Mouse (Mus musculus) lung, postnatal 4 days (tissue): ENCODE data around the gene Gm5617.
"Not testable (repeated sequence)": the region's sequence is repeated elsewhere in the genome, so short reads cannot be mapped to it uniquely, and the experiment has no call there.

Source experiments
- DNase-seq, 2 experiments: peaks; one replicate each; pipeline ENCODE4 v3.0.0; 2021

Gm5617 gene

DNA sequence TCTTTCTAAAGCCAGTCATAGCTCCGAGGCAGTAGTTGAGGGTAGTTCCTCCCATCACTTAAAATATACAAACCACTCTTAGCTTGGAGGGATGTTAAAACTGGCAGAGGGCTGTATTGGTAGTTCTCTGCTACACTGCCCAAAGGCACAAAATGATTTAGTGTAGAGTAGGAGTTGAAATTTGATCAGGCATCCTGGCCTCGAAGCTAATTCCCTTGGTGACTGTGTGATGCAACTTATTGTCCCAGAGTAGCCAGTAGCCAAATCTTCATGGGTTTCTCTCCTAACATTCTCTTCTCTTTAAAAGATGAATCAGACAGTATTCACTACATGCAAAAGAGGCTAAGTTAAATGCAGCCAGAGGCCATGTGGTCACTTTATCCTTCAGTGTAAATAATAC, 7.8 kb downstream of the Gm5617 start:
- no peak for DNase-seq

DNA sequence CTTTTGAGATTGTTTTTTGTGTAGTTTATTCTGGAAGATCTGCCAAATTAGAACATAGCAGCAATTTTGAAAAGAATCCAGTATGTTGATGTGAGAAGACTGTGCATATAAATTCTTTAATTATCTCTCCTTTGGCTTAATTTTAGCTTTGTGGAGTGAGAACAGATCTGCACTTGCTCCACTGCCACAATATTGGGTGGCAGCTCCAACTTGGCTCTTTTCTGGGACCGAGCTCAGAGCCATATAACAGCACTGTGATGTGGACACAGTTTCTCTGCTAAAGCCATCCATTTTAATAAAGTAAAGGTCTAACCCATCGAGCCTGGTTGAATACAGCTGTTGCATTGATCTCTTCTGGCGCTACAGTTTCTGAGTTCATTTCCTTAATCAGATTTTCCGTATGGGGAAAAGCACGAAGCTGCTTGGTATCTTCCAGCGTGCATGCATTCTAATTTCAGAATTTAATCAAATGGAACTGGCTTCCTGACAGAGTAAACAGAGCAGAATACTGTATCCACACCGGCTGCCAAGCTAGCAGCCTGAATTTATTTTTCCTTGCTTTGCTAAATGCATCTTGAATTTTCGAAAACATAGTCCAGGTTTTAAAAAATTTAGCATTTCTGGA, 9.6 kb downstream of the Gm5617 start:
- DNase-seq: no peak

DNA sequence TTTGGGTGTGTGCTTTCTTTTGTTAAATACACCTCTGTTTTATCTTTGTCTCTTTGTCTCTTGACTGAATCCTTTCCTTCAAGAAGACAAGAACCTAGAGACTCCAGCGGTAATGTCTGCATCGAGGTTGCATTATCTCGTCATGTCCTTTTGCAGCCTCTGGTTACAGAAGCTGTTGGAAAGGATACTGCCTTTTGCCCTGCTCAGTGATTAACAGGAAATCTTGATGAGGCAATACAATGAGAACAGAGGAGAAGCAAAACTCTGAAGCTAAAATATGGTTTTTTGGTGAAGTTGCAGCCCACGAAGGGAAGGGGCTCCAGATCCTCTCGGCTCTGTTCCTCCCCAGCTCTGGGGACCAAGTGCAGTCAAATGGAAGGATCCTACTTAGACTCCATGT, 14.9 kb downstream of the Gm5617 start:
- DNase-seq: no peak

DNA sequence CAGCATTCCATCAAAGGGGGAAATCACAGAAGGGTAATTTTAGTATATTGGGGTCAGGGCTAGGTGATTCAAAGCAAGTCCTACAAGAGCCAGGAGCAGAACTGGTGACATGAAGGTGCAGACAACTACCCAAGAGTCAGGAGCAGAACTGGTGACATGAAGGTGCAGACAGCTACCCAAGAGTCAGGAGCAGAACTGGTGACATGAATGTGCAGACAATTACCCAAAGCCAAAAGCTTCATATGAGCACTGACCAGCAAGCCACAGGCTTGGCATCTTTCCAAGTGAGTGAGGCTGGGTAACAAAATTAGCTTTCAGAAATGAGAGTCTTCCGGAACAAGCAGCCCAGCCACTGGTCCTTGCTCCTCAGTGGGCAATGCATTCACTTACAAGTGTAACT, 20.1 kb downstream of the Gm5617 start:
- peak in 1 of 2 experiments; percentile 9 for DNase-seq

DNA sequence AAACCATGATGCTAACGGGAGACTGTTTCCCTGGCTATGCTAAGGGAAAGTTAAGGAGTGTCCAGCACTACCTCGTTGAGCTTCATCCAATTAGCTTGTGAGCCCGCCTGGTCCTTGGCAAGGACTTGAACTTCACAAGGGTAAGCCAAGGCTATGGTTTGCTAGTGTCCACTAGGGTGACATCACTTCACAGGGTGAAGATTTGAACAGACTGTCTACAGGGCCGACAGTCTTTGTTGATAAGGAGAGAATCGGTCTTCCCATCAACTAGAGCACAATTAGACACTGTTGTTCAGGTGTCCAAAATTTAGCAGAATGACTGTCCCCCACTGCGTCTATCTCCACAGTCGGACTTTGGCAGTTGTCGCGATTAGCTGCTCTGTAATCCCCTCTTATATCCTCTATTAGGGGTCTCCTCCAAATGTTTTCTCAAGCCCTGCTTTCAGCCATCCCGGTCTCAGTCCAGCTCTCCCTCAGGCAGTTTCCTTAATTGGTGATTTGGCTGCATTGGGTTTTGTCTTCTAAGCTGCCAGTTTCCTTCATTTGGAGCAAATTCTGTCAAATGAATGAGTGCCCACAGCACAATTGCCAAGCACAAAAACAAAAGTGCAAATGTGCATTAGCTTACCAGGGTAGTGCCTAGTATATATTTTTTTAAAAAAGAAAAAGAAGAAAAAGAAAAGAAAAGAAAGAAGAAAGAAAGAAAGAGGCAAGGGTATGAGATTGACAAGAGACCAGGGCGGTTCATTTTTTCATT, 21.6 kb downstream of the Gm5617 start:
- no peak for DNase-seq

DNA sequence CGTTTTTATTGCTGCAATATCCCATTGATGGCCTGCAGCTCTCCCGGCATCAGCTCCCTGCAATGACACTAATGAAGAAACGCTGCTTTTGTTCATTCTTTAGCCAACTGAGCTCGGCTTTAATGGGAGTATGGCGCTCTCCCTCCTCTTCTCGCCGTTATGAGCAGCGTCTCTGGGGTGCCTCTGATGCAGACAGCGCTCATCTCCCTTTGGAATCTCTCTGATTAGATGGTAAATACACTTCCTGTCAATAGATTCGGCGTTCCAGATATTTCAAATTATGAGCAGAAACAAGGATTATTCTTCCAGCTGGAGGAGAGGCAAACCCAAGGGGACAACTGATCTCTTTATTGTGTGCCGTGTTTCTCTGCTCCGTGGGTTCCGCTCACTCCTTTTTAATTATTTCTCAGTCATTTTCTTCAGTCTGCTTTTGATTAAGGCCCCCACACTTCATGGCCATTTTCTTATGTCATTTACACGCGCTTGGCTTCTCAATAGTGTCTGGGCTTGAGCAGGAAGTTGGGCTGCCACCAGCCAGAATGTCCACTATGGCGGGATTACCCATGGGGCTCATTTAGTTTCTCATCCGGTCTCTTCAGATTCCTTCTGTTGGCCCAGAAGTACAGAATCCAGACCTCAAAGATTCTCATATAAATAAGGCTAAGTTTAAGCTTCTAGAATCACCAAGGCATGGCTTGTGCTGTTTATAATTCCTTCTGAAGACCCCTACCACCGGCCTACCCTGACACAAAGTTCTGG, 22.3 kb downstream of the Gm5617 start:
- no peak for DNase-seq

DNA sequence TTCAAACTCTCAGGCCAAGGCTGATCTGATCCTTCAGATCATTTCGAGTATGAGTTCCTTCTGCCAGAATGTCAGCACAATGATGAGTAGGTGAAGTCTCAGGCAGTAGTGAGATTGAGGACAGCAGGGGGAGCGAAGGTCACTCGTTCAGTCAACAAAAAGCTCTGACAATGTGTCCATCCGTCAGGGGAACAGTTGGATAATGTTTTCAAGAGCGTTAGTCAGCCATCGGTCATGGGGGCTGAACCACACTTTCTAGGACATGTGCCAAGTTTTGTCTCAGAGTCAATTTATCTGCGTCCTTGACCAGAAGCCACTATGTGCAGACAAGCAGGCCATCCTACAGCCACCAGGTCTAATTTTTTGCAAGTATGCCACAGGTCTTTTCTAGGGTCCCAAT, 25.2 kb downstream of the Gm5617 start:
- not testable (repeated sequence) for DNase-seq

DNA sequence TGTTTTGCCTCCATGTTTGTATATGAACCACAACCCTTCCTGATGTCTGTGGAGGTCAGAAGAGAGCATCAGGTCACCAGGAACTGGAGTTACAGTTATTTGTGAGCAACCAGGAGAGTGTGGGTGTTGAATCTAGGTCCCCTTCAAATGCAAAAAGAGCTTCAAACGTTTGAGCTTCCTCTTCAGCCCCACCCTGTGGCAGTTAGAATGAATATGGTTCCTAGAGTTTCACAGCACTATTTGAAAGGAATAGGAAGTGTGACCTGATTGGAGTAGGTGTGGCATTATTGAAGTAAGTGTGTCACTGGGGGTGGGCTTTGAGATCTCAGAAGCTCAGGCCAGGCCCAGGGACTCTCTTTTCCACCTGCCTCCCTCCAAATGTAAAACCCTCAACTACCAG, 30.3 kb downstream of the Gm5617 start:
- DNase-seq: no peak

DNA sequence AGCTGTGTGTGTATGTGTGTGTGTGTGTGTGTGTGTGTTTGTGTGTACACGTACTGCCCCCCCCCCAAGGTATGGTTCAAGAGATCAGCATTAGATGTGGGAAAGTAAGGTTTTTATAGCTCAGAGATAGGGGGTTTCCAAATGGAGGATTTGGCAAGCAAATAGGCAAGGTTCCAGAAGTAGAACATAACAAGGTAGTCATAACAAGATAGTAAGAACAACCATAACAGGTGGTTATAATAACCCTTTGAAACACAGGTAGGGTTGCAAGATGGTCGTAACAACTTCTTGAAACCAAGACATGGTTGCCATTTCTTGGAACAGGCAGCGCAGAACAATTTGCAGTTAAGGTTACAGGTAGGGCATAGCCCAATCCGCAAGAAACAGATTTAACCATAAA, 31.3 kb downstream of the Gm5617 start:
- DNase-seq: no peak

DNA sequence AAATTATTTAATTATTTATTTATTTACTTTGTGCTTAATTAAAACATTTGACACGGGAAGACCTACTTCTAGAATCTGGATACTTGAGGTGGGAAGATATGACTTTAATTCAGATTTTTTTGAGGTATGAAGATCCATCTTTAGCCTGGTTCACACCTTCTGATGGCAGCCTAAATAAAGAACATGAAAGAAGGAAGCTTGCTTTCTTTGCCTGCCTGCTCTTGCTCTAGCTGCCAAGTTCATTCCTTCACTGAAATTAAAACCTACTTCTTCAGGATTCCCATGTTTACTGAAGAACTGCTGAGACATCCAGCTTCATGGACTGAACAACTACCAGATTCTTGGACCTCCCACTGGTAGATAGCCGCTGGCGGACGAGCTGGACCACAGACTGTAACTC, 36.1 kb downstream of the Gm5617 start:
- DNase-seq: no peak

DNA sequence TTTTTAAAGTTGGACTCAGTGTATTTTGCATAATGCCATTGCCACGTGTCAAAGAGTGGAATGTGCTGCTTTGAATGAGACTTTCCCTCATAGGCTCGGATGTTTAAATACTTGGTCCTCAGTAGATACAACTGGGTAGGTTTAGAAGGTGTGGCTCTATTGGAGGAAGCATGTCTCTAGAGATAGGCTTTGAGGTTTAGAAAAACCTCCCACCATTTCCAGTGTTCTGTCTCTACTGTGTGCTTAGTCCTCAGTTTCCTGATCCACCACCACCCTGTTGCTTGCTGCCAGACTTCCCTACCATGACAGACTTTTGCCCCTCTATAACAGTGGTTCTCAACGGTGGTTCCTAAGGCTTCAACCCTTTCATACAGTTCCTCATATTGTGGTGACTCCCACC, 37.0 kb downstream of the Gm5617 start:
- DNase-seq: no peak

DNA sequence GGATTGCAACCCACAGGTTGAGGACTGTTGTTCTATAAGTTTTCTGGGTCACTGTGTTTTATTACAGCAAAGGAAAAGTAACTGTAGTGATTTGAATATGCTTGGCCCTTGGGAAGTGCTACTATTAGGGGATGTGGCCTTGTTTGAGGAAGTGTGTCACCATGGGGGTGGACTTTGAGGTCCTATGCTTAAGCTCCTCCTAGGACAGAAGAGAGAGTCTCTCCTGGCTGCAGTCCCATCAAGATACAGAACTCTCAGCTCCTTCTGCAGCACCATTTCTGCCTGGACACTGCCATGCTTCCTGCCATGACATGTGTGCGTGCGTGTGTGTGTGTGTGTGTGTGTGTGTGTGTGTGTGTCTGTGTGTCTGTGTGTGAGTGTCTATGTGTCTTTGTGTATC, 37.5 kb downstream of the Gm5617 start:
- no peak for DNase-seq

DNA sequence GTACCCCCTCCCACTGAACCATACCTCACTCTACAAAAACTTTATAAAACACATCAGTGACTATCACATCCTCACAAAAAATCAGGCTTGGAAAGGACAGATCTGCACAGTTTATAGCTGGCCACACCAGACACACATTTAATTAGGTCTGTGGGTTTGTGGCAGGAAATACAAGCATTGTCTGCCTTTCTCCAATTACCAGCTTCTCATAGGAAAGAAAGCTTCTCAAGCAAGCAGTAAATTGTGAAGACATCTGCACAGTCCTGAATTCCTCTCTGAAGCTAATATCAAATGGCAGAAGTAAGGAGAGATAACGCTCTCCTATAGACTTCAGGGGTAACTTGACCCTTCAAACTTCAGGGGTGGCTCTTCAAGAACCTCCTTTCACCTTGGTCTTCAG, 41.2 kb downstream of the Gm5617 start:
- DNase-seq: no peak

DNA sequence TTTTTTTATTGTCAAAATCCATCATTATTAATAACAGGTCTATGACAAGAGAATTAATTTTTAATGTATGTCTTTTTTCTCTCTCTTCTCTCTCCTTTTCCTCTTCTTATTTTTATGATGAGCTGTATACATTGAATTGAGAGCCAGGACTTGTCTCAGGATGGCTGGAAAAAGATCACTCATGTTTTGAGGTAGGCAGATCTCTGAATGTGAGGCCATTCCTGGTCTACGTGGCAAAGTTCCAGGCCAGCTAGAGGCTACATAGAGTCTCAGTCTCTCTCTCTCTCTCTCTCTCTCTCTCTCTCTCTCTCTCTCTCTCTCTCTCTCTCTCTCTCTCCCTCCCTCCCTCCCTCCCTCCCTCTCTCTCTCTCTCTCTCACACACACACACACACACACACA, 42.4 kb downstream of the Gm5617 start:
- not testable (repeated sequence) for DNase-seq

DNA sequence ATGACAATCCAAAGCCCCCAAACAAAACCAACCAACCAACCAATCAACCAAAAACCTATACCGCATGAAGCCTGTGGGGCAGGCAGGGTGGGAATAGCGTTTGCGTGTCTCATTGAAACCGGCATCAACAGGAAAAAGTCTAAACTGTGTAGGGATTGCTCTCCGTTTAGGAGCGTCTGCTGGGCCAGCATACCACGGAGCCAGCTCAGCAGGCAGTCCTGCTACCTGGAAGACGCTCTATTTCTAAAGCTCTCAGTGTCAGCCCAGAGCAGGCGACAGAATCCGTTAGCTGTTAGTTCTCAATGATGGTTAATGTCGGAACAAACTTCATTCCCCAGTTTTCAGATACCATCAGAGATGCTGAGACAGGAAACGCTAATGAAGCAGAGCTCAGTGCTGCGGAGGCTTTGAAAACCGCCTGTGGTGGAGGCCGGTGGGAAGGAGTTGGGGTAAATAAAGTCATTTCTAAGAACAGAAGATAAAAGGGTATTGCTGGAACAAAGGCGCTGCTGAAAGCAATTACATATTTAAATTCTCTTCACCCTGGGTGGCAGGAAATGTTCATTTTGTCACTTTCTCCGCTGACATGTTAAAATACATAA, 42.9 kb downstream of the Gm5617 start:
- no peak for DNase-seq

DNA sequence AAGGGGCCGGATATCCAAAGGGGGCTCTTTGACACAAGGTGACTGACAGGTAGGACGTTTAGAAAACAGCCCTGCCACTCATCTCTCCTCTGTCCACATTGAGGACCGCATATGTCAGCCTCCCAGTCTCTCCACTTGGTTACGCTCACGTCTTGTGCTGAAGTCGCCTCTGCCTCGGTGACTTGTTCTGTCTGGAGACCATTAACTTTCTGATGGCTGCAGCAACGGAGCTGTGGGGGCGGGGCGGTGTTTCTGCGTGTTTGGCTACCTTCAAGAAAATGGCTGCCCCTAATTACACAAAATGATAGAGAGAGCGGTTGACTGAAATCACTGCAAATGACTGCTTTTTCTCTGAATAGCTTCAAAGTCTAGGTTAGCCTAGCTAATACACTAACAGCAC, 43.4 kb downstream of the Gm5617 start:
- no peak for DNase-seq
